Mouse (Mus musculus) CH12.LX (cell line): ENCODE measurements around the gene Tuba8. TPM values are rescaled to one million over a fixed set of nuclear protein-coding genes. Genes with fewer than 3 reads are reported as not detected.

ENCODE experiments used
- DNase-seq: peaks from one replicate; pipeline ENCODE4 v3.0.0-alpha.2; 2013; ENCODE audit errors: extremely low read depth
- H3K27ac ChIP-seq: 2 replicates; pipeline ENCODE4 v1.5.1; 2012; ENCODE audit warnings: low read depth, mild to moderate bottlenecking, control low read depth, moderate library complexity; ENCODE audit not compliant: insufficient read depth
- H3K27me3 ChIP-seq: replicated peaks from 2 replicates; pipeline ENCODE3; 2012; ENCODE audit warnings: inconsistent platforms
- H3K36me3 ChIP-seq, 2 experiments: replicated peaks in 1 of 2; 2 replicates each; pipeline versions ENCODE3 to v1.6.1; 2012; ENCODE audit warnings: inconsistent platforms in 1 of 2, low read length in 1 of 2, mild to moderate bottlenecking in 1 of 2, mixed read lengths in 1 of 2, moderate library complexity in 1 of 2; ENCODE audit not compliant: control insufficient read depth in 1 of 2, insufficient read depth in 1 of 2
- H3K4me1 ChIP-seq, 2 experiments: 2 replicates each; pipeline ENCODE4 v1.6.1; 2012; ENCODE audit warnings: inconsistent platforms in 1 of 2, moderate library complexity in 1 of 2; ENCODE audit not compliant: insufficient read depth in 2 of 2, control insufficient read depth in 1 of 2
- H3K4me2 ChIP-seq: 2 replicates; pipeline ENCODE4 v1.6.1; 2012; ENCODE audit warnings: low read depth, mild to moderate bottlenecking, control low read depth; ENCODE audit not compliant: poor library complexity, insufficient read depth, severe bottlenecking
- H3K4me3 ChIP-seq, 3 experiments: fragments of 150-350 bp in 1 of 3; sonication (generic) in 1 of 3; replicated peaks in 1 of 3; 2 replicates each; pipeline versions ENCODE3 to v1.5.1; 2011 to 2012; ENCODE audit warnings: low read depth in 2 of 3, low read length in 2 of 3, mild to moderate bottlenecking in 2 of 3, moderate library complexity in 2 of 3, control low read depth in 1 of 3, improper control_type of control experiment in 1 of 3, inconsistent platforms in 1 of 3, mixed read lengths in 1 of 3; ENCODE audit not compliant: poor library complexity in 1 of 3
- H3K79me2 ChIP-seq: replicated peaks from 2 replicates; pipeline ENCODE4 v1.6.1; 2012; ENCODE audit warnings: mild to moderate bottlenecking, moderate library complexity; ENCODE audit not compliant: control insufficient read depth, poor library complexity, insufficient read depth, severe bottlenecking; ENCODE audit errors: extremely low read depth
- H3K9ac ChIP-seq: 2 replicates; pipeline ENCODE4 v1.6.1; 2012; ENCODE audit warnings: low read depth, mild to moderate bottlenecking, control low read depth, moderate library complexity; ENCODE audit not compliant: insufficient read depth
- H3K9me3 ChIP-seq: replicated peaks from 2 replicates; pipeline ENCODE3; 2012; ENCODE audit warnings: low read length, inconsistent platforms, mixed read lengths
- BHLHE40 ChIP-seq: IDR thresholded peaks from 2 replicates; pipeline ENCODE4 v1.6.1; 2011; ENCODE audit warnings: mild to moderate bottlenecking, low read depth, low read length, improper control_type of control experiment
- E2F4 ChIP-seq: IDR thresholded peaks from 2 replicates; pipeline ENCODE4 v1.6.1; 2011; ENCODE audit warnings: low read depth, low read length, improper control_type of control experiment; ENCODE audit not compliant: insufficient replicate concordance
- EP300 ChIP-seq: IDR thresholded peaks from 2 replicates; pipeline ENCODE4 v1.6.1; 2011; ENCODE audit warnings: low read length, improper control_type of control experiment
- ETS1 ChIP-seq: conservative IDR thresholded peaks from 2 replicates; pipeline ENCODE4 v1.6.1; 2012; ENCODE audit warnings: low read depth, mild to moderate bottlenecking, inconsistent platforms, low read length, improper control_type of control experiment, moderate library complexity
- GABPA ChIP-seq: IDR thresholded peaks from 2 replicates; pipeline ENCODE4 v1.6.1; 2012; ENCODE audit warnings: low read depth, low read length, improper control_type of control experiment, inconsistent platforms; ENCODE audit not compliant: insufficient replicate concordance
- HCFC1 ChIP-seq: IDR thresholded peaks from 2 replicates; pipeline ENCODE4 v1.6.1; 2012; ENCODE audit warnings: low read depth, mild to moderate bottlenecking, inconsistent platforms, low read length, improper control_type of control experiment
- JUND ChIP-seq: conservative IDR thresholded peaks from 2 replicates; pipeline ENCODE4 v1.6.1; 2011; ENCODE audit warnings: low read depth, low read length, improper control_type of control experiment
- KAT2A ChIP-seq: IDR thresholded peaks from 2 replicates; pipeline ENCODE4 v1.6.1; 2012; ENCODE audit warnings: low read length, improper control_type of control experiment, inconsistent platforms; ENCODE audit not compliant: insufficient replicate concordance
- MAFK ChIP-seq: IDR thresholded peaks from 2 replicates; pipeline ENCODE4 v1.6.1; 2011; ENCODE audit warnings: low read length, improper control_type of control experiment; ENCODE audit not compliant: insufficient replicate concordance
- MAZ ChIP-seq: IDR thresholded peaks from 2 replicates; pipeline ENCODE4 v1.6.1; 2012; ENCODE audit warnings: low read depth, mild to moderate bottlenecking, inconsistent platforms, low read length, improper control_type of control experiment, moderate library complexity
- MEF2A ChIP-seq: IDR thresholded peaks from 2 replicates; pipeline ENCODE4 v1.6.1; 2014; ENCODE audit warnings: low read depth, mild to moderate bottlenecking, inconsistent platforms, low read length, improper control_type of control experiment, borderline replicate concordance
- PAX5 ChIP-seq: IDR thresholded peaks from 2 replicates; pipeline ENCODE4 v1.6.1; 2012; ENCODE audit warnings: low read length, inconsistent platforms, mixed read lengths
- POLR2A ChIP-seq: IDR thresholded peaks from 2 replicates; pipeline ENCODE4 v1.6.1; 2011; ENCODE audit warnings: low read depth, mild to moderate bottlenecking, improper control_type of control experiment, low read length
- POLR2AphosphoS2 ChIP-seq: IDR thresholded peaks from 2 replicates; pipeline ENCODE4 v1.6.1; 2011; ENCODE audit warnings: low read depth, low read length, improper control_type of control experiment
- RCOR1 ChIP-seq: conservative IDR thresholded peaks from 2 replicates; pipeline ENCODE4 v1.6.1; 2012; ENCODE audit warnings: low read depth, mild to moderate bottlenecking, inconsistent platforms, low read length, improper control_type of control experiment
- SMC3 ChIP-seq: IDR thresholded peaks from 2 replicates; pipeline ENCODE4 v1.6.1; 2011; ENCODE audit warnings: low read depth, low read length, improper control_type of control experiment
- TBP ChIP-seq: conservative IDR thresholded peaks from 2 replicates; pipeline ENCODE4 v1.6.1; 2011; ENCODE audit warnings: low read depth, low read length, improper control_type of control experiment
- TCF12 ChIP-seq: IDR thresholded peaks from 2 replicates; pipeline ENCODE4 v1.6.1; 2014; ENCODE audit warnings: low read depth, mild to moderate bottlenecking, inconsistent platforms, low read length, improper control_type of control experiment
- UBTF ChIP-seq: IDR thresholded peaks from 2 replicates; pipeline ENCODE4 v1.6.1; 2012; ENCODE audit warnings: low read depth, mild to moderate bottlenecking, inconsistent platforms, low read length, improper control_type of control experiment, moderate library complexity
- USF1 ChIP-seq: IDR thresholded peaks from 2 replicates; pipeline ENCODE4 v1.6.1; 2014; ENCODE audit warnings: low read depth, mild to moderate bottlenecking, inconsistent platforms, low read length, improper control_type of control experiment
- ZNF384 ChIP-seq: IDR thresholded peaks from 2 replicates; pipeline ENCODE4 v1.6.1; 2012; ENCODE audit warnings: low read depth, low read length, improper control_type of control experiment, inconsistent platforms
- dilution Hi-C: fragments of 300-500 bp; cut with MboI; formaldehyde crosslinking; loops from 2 replicates; pipeline ENCODE4 v1.14.3; 2020; ENCODE audit warnings: low sequenced_read_pairs; ENCODE audit not compliant: extremely low pct_unique_long_range_greater_than_20kb, extremely low pct_ligation_motif_present
- in situ Hi-C: fragments of 300-500 bp; cut with MboI; formaldehyde crosslinking; loops from 3 replicates; pipeline ENCODE4 v1.14.3; 2019; ENCODE audit warnings: low sequenced_read_pairs, low pct_ligation_motif_present, low pct_unique_long_range_greater_than_20kb, mixed read lengths
- polyA plus RNA-seq: library from polyadenylated mRNA; unstranded; fragments of >175 nt; gene quantifications from 2 replicates; pipeline ENCODE4 v1.2.1, GENCODE M21; 2012; ENCODE audit warnings: low read depth; ENCODE audit not compliant: insufficient read length
- total RNA-seq, 2 experiments: library from RNA; depleted of rRNA; stranded (reverse); fragments of 300-350 nt in 1 of 2; fragments of >200 nt in 1 of 2; gene quantifications; 2 replicates each; pipeline ENCODE4 v1.2.3; 2012 to 2014

Tuba8 gene
- total and polyA plus RNA-seq, 3 experiments, result not detected

- Histone ChIP-seq H3K9me3 (peaks cover 7% of the 10 kb centered on the region), H3K4me3 (no peak overlapping the region), H3K9ac (no peak overlapping the region), H3K4me2 (no peak overlapping the region), H3K27me3 (no peaks in the 10 kb centered on the region), H3K79me2 (no peaks in the 10 kb centered on the region), H3K36me3 (no peaks in the 10 kb centered on the region), H3K4me1 (peaks cover 4 to 6% of the 10 kb centered on the region in 2 experiments; a peak in 3 of 4 replicates), H3K27ac (no peak overlapping the region)
- TF ChIP-seq MAZ (no peak), TCF12 (no peak), PAX5 (no peak), BHLHE40 (no peak), UBTF (no peak), MAFK (no peak), E2F4 (no peak), POLR2A (no peak), GABPA (no peak), USF1 (no peak), ZNF384 (no peak), POLR2AphosphoS2 (no peak), HCFC1 (no peak), EP300 (no peak), MEF2A (no peak)
- dilution Hi-C loops, result no loop called here
- in situ Hi-C loops, result no loop called here
- no peak for DNase-seq
These were observed 2.5 kb downstream of the Tuba8 start for GRCm38 (mm10) chr6:121212988-121213387.

GRCm38 (mm10) chr6:121214221-121214620 is 3.7 kb downstream of the Tuba8 start:
- Histone ChIP-seq H3K9ac (no peak overlapping the region), H3K27me3 (no peaks in the 10 kb centered on the region), H3K36me3 (no peaks in the 10 kb centered on the region), H3K27ac (no peak overlapping the region), H3K9me3 (peaks cover 6% of the 10 kb centered on the region), H3K4me1 (peaks cover 4 to 6% of the 10 kb centered on the region in 2 experiments; a peak in 3 of 4 replicates), H3K4me3 (no peak overlapping the region), H3K79me2 (no peaks in the 10 kb centered on the region), H3K4me2 (no peak overlapping the region)
- in situ Hi-C loops (no loop called here), dilution Hi-C loops (no loop called here)
- DNase-seq, result no peak
- TF ChIP-seq TBP (no peak), KAT2A (no peak), BHLHE40 (no peak), EP300 (no peak), RCOR1 (no peak), MAFK (no peak), SMC3 (no peak), JUND (no peak), ETS1 (no peak)
